Mouse (Mus musculus): ENCODE data around the gene Shroom3. TPM values are rescaled to one million over a fixed set of nuclear protein-coding genes. Genes with fewer than 3 reads are reported as not detected.

Shroom3 gene
- total RNA-seq, 2 experiments from 2014 or later = 8.9 to 11.0 TPM

GRCm38 (mm10) chr5:92742701-92743100, 59.5 kb downstream of the Shroom3 start:
- DNase-seq (ENCODE audit: low spot score in 2 of 2) = no peak

DNA sequence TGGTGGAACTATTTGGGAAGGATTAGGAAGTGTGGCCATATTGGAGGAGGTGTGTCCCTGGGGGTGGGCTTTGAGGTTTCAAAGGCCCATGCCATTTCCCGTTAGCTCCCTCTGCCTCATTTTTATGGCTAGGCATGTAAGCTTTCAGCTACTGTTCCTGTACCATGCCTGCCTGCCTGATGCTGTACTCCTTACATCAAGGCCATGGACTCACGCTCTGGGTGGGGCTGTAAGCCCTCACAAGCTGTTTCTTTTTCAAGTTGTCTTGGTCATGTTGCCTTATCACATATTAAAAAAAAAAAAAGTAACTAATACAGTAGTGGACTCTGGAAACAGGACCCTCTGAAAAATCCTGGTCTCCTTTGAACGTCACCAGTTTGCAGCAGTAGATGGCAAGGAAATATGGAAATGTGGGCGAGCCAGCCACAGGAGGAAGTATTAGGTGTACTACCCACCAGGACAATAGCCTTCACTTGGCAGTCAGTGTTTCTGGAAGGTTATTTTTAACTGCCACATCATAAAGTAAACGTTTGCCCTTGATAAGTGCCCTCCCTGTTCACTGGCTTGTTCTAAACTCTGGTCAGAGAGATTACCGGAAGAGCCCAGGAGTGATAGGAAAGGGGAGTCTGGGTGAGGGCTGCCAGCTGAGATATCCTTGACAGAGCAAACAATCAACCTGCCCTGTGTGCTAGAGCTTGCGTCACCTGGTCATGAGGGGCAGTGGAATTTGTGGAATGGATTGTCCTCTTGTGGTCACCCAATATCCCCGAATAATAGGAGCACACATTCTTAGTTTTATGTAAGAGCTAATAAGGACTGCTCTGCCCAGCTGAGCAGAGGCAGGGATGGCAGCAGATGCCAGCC, 62.4 kb downstream of the Shroom3 start:
- no peak for DNase-seq (ENCODE audit: low spot score in 2 of 2)

GRCm38 (mm10) chr5:92751488-92751887, 68.3 kb downstream of the Shroom3 start:
- DNase-seq (ENCODE audit: low spot score in 2 of 2) = no peak

DNA sequence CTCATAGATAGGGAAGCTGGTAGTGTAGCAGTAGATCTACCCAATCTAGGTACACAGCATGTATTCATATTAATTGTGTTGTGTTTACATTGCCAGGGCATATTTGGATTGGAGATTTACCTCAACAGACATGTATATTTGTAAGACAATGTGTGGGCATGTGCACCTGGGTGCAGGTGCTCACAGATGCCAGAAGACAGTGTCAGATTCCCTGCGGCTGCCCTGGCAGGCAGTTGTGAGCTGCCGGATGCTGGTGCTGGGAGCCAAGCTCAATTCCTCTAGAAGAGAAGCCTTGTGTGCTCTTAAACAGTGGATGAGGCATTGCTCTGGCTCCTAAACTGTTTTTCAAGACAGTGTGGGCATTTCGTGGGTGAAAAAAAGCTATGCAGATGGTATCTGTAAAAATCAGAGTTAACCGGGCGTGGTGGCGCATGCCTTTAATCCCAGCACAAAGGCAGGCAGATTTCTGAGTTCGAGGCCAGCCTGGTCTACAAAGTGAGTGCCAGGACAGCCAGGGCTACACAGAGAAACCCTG, 72.1 kb downstream of the Shroom3 start:
- DNase-seq (ENCODE audit: low spot score in 2 of 2) = no peak

GRCm38 (mm10) chr5:92759156-92759745, 76.0 kb downstream of the Shroom3 start:
- DNase-seq (ENCODE audit: low spot score in 2 of 2) = no peak

GRCm38 (mm10) chr5:92760542-92760941, 77.3 kb downstream of the Shroom3 start:
- no peak for DNase-seq (ENCODE audit: low spot score in 2 of 2)

GRCm38 (mm10) chr5:92761615-92762353, 78.5 kb downstream of the Shroom3 start:
- DNase-seq (ENCODE audit: low spot score in 2 of 2) = no peak

DNA sequence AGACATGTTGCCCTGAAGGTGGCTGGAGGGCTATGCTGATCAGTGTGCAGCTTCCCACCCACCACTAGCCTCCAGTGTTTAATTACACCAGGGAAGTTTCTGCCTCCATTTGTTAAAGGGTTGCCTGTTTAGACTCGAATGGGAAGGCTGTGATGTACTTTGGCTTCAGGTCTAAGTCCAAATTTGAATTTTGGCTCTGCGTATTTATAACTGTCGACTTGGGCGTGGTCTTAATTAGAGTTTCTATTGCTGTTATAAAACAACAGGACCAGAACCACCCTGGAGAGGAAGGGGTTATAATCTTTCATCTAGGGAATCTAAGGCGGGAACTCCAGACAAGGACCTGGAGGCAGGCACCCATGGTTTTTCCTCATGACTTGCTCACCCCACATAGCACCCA, 79.2 kb downstream of the Shroom3 start:
- no peak for DNase-seq (ENCODE audit: low spot score in 2 of 2)

GRCm38 (mm10) chr5:92763546-92763952, 80.3 kb downstream of the Shroom3 start:
- DNase-seq (ENCODE audit: low spot score in 2 of 2) = no peak

DNA sequence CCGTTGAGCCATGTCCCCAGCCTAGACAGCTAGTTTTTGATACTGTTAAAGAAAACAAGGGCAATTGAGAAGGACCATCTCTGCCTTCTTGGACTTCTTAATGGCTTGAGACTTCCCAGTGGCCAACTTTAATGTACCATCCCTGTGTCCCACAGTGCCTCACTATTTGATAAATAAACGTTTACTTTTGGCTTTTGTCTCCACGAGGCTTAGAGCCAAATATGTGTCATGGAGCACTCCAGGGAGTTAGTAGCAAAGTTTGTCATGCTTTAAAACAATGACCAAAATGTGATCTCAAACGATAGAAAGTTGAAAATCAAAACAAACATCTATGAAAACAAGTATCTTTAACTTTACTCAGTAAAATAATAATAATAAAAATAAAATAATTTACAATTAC, 83.1 kb downstream of the Shroom3 start:
- DNase-seq (ENCODE audit: low spot score in 2 of 2) = no peak

DNA sequence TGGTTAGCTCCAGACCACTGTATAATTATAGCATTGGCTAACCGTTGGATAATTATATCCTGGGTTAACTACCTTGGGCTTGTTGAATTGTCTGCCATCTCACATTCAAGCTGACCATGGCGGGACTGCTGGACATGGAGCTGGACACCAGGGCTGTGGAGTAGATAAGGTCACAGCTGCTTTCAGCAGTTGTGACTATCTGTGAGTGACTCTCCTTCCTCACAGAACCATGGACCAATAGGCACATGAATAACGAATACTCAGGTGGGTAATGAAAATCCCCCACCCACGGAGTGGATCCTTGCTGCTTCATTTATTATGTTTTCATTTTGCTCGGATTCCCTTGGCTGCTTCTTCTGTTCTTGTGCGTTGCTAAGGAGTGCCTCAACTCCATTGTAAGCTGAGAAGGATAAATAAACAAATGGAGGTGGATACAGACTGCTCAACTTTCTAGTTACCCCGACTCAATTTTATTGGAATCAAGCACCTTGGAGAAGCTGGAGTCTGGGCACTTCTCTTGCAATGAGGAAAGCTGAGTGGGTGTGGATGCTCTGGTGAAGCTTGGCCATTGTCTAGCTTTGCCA, 84.1 kb downstream of the Shroom3 start:
- DNase-seq (ENCODE audit: low spot score in 2 of 2) = no peak

DNA sequence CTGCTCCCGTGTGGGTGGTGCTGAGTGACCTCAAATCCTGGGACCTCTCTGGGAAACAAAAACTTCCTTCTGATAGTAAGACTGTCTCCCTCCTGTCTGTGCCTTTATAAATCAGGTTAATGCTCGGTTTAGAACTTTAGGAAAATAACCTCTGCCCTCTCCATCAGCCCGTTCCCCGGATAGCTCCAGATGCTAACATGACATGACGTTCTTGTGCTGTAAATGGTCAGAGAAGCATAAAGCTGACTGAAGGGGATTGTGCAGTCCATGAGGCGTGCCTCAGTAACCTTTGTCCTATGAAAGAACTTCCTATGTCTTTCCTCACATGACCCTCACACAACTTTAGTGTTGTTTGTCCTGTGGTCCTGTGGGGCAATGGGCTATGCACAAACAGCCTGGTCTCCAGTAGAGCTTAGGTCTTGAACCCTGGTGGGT, 84.6 kb downstream of the Shroom3 start:
- DNase-seq (ENCODE audit: low spot score in 2 of 2) = no peak

- DNase-seq (ENCODE audit: low spot score in 2 of 2) = no peak
Observed at GRCm38 (mm10) chr5:92773821-92774220, 90.6 kb downstream of the Shroom3 start.

DNA sequence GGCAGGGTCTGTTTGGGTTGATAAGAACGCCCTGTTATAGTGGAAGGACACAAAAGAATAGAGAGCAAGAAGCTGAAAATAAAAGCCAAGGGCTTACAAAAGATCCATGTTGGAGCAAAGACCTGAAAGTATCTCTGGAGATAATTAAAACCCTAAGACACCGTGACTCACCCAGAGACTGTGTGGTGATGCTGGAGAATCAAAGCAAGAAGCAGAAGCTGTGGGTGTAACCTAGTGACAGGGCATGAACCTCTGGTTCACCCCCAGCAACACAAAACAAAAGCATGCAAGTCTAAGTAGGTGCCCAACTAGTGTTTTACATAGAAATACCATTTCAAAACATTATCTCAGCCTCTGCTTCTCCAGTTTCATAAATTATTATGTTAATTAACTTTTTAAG, 91.2 kb downstream of the Shroom3 start:
- DNase-seq (ENCODE audit: low spot score in 2 of 2) = no peak

- DNase-seq (ENCODE audit: low spot score in 2 of 2) = no peak
Observed at GRCm38 (mm10) chr5:92774893-92775292, 91.7 kb downstream of the Shroom3 start.

DNA sequence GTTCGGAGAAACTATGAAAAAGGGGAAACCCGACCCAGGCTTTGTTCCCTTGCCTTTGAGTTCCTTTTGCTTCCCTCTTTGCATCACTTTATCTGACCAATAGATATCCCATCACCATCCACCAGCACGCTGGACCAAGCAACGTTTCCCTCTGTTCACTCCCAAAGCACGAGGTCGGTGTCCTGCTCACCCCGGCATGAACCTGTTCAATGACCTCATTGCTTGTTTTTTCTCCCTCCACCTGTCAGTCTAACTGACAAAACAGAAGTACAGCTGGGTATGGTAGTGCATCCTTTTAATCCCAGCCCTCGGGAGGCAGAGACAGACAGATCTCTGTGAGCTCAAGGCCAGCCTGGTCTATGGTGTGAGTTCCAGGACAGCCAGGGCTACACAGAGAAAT, 95.2 kb downstream of the Shroom3 start:
- no peak for DNase-seq (ENCODE audit: low spot score in 2 of 2)

GRCm38 (mm10) chr5:92781082-92781481, 97.8 kb downstream of the Shroom3 start:
- no peak for DNase-seq (ENCODE audit: low spot score in 2 of 2)

DNA sequence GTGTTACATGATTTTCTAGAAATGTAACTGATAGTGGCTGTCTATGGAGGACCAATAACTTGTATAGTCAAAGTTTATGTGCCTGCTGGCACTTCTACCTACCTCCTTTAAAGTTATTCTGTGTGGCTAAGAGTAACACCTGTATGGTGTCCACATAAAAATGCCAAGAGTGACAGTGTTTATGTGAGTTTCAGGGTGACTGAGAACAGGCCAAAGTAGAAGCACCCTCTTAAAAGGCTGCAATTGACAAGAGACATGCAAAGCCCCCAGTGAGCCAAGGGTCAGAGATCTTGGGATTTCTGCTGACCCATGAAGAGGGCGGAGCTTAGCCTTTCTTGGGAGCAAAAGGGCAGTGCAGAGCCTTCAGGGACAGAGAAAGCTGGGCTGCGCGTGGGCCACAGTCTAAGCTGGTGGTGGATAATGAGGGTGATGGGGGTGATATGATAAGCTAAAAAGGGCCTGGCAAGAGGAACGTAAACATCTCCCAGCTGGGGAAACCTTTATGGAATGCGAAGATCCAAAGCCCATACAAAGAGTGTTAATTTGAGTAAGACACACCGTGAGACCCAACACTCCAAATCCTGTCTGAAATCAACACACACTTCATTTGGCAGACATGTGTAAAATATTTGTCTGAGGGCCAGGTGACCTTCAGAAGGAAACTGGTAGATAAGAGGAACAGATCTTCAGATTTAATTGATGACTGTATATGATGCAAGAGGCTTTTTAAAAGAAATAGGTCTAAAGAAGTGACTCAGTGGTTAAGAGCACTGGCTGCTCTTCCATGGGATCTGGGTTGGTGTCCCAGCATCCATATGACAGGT, 101.0 kb downstream of the Shroom3 start:
- no peak for DNase-seq (ENCODE audit: low spot score in 2 of 2)

DNA sequence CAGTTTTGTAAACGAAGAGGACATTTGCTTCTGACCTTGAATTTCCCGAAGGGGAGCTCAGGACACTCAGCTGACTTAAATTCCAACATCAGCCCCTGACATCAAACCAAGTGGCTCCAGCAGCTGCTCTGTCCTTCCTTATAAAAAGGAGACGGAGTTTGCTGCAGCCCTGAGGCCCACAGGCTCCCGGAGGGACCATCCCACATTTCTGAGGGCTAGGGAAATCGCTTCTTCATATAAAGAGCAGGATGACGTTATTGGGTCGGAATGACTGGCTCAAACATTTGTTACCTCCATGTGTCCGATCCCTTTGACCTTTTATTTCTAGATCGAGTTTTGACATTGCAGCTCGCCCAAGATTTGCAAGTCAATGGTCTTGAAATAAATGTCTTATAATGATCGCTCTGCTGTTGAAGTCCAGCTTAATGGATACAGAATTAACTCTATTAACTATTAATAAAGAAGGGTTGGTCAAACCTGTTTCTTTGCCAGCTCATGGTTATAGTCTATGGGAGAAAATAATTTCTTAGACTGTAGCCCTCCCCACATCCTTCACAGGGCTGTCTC, 102.7 kb downstream of the Shroom3 start:
- no peak for DNase-seq (ENCODE audit: low spot score in 2 of 2)

GRCm38 (mm10) chr5:92788990-92789389, 105.8 kb downstream of the Shroom3 start:
- DNase-seq (ENCODE audit: low spot score in 2 of 2) = peak in 1 of 2 experiments; percentile 13
